Mouse (Mus musculus) liver, embryonic 14.5 days (tissue): ENCODE data around the gene Htt.

Source experiments
- CTCF ChIP-seq: IDR thresholded peaks from 2 replicates; pipeline ENCODE4 v1.5.1; 2016; ENCODE audit warnings: antibody characterized with exemption, low read depth, control low read depth
- EP300 ChIP-seq: IDR thresholded peaks from 2 replicates; pipeline ENCODE4 v1.6.1; 2016; ENCODE audit warnings: antibody characterized with exemption, low read depth

DNA sequence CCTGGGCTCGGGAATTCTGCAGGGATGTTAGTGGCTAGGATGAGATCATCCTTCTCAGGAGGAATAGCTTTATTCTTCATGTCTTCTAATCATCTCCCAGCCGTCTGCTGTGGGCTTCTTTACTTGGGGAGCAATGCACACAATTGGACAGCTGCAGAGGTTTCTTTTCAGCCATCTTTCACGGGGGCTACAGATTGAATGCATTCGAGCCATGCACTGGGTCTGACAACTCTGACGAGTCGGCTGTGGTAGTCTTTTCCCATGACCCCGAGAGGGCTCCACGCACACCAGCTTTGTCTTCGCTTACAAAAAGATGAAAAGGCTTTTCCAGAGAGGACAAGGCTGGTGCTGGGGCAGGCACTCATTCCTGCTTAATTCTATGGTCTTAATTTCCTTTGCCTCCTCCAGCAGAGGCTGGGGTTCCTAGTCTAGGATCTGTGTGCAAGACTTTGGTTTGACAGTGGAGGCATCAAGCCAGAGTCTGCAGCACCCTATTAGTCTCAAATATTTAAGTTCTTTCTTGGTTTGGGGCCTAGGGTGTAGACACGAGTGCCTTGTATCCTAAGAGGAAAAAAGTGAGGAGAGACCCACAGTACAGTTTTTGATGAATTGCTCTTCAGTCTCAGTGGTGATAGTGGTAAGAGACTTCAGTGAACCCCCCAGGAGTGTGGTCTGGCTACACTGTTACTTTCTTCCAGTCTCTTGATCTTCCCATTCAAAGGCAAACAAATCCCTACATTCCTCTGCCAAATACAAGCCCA, 180.3 kb downstream of the Htt start:
- TF ChIP-seq EP300 (no peak), CTCF (no peak)
